Comparison of ENCODE assay signal across 8 mouse cellular contexts in the genomic region with DNA sequence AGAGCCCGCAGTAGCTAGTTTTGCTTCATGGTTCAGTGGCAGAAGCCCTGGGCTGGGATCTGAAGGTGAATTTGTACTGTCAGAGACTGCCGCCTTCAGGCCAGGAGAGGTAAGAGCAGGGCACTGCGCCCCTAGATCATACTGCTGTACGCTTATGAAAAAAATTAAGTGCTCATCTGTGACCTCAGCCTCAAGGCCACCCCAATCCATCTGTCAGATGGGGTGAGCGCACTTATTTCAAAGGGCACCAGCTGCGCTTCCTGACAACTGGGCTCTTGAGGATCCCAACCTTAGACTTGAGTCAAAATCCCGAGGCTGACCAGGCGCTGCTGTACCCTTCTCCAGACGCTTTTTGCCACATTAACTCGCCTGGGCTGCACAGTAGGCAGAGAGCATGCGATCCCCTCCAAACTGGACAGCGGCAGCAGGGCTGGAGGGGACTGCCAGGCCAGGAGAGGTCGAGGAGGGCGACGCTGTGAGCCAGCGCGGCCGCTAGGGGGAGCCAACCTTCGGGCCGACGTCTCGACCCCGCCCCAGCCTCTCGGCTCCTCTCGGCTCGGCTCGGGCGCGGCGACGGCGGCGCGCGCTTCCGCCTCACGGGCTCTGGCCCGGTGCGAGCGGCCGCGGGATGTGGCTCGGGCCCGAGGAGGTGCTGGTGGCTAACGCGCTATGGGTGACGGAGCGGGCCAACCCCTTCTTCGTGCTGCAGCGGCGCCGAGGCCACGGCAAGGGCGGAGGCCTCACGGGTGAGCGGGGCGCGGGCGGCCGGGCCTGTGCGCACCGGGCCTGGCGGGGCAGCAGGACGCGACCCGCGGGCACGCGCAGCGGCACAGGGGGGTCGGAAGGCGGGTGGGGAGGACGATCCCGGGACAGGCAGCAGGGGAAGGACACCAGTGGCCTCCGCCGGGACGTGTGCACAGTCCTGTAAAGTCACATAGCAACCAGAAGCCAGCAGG. TPM values are rescaled to one million over a fixed set of nuclear protein-coding genes. Genes with fewer than 3 reads are reported as not detected.
DNase-seq lines count a peak whose midpoint lies in the region; ATAC-seq and TF ChIP-seq lines count a peak whose summit lies in the region.

Gene Tbc1d9b (plus strand): TSS at position 586 of the 956 bp plus-strand sequence.

- H3K4me3 ChIP-seq in hindbrain, embryonic 10.5 days: peak within 1 kb of the TSS; percentile 91
- peak within 1 kb of the TSS; percentile 90 for H3K4me3 ChIP-seq in lung, postnatal 0 days (ENCODE audit: low read depth, low read length)

- under 1% methylated on average over 77 of the region's 77 CpGs for WGBS in hindbrain, embryonic 10.5 days
- WGBS in lung, postnatal 0 days: under 1% methylated on average over 61 of the region's 77 CpGs

- TF ChIP-seq EP300 in lung, postnatal 0 days (IDR thresholded peaks at IDR 0.05): no peak

- peak; percentile 88 for ATAC-seq in frontal cortex, adult (ENCODE audit: low TSS enrichment)
- peak; percentile 95 for ATAC-seq in lung, postnatal 0 days

- TF ChIP-seq CTCF in lung, postnatal 0 days (IDR thresholded peaks at IDR 0.05): peak; percentile 87

- peak within 1 kb of the TSS; percentile 98 for H3K27ac ChIP-seq in hindbrain, embryonic 10.5 days
- H3K27ac ChIP-seq in lung, postnatal 0 days (ENCODE audit: low read length): peak within 1 kb of the TSS; percentile 82

- peak; percentile 77 for DNase-seq in MEL-GATA-1-ER (ENCODE audit: extremely low read depth, low read depth)
- DNase-seq in cerebellum, adult 8-10 months: peak; percentile 90
- peak; percentile 92 for DNase-seq in hindbrain, embryonic 10.5 days (ENCODE audit: low spot score)
- peak; percentile 89 for DNase-seq in layer of hippocampus, adult 9-11 months
- DNase-seq in lung, postnatal 0 days (ENCODE audit: low spot score): peak; percentile 97
- DNase-seq in ovary, postnatal 14 days (ENCODE audit: low spot score): peak; percentile 91
- DNase-seq in thymus, postnatal 14 days: peak; percentile 93

- peaks cover 6% of the 10 kb centered on the region for H3K36me3 ChIP-seq in hindbrain, embryonic 10.5 days
- no peaks in the 10 kb centered on the region for H3K36me3 ChIP-seq in lung, postnatal 0 days (ENCODE audit: insufficient read depth, low read length)

- no peaks in the 10 kb centered on the region for H3K9me3 ChIP-seq in hindbrain, embryonic 10.5 days
- H3K9me3 ChIP-seq in lung, postnatal 0 days (ENCODE audit: low read length): no peaks in the 10 kb centered on the region

- peak within 1 kb of the TSS; percentile 92 for H3K4me2 ChIP-seq in lung, postnatal 0 days (replicated peaks; ENCODE audit: low read depth, low read length)

- peaks cover 31% of the 10 kb centered on the region for H3K4me1 ChIP-seq in hindbrain, embryonic 10.5 days (replicated peaks)
- peaks cover 8% of the 10 kb centered on the region; the same call in 1 of the 2 replicates for H3K4me1 ChIP-seq in lung, postnatal 0 days (ENCODE audit: insufficient read depth, low read depth, low read length)

- peak within 1 kb of the TSS; percentile 98 for H3K9ac ChIP-seq in lung, postnatal 0 days (replicated peaks; ENCODE audit: low read depth)

- H3K27me3 ChIP-seq in hindbrain, embryonic 10.5 days (ENCODE audit: insufficient read depth, poor library complexity, severe bottlenecking): no peaks in the 10 kb centered on the region
- no peaks in the 10 kb centered on the region for H3K27me3 ChIP-seq in lung, postnatal 0 days (replicated peaks; ENCODE audit: insufficient read depth, low read length)

RNA-seq across cellular contexts. Expression of gene Tbc1d9b, which starts in this region (rescaled TPM):
- polyA plus RNA-seq in hindbrain, embryonic 10.5 days (2016; fragmentation: Nextera tagmentation; extraction: Ambion mirVana): 39.3 and 40.9 TPM in 2 replicates
- 26.1 and 27.4 TPM in 2 replicates for polyA plus RNA-seq in lung, postnatal 0 days (2015; fragmentation: Nextera tagmentation; extraction: Ambion mirVana)

Comparison
In these comparisons a context has a peak if more than half of its experiments do, and no peak if none do; other contexts are left out.
1. Peak in every context shown above with its lines: DNase-seq, ATAC-seq, H3K4me3 ChIP-seq and H3K27ac ChIP-seq.